Mouse (Mus musculus) induced T-regulatory cell, adult 2 months (primary cell): ENCODE measurements around the gene Amn1.

Experiments used
- DNase-seq: peaks from one replicate; pipeline ENCODE4 v3.0.0-alpha.2; 2012; ENCODE audit warnings: low read depth

Gene Amn1

DNA sequence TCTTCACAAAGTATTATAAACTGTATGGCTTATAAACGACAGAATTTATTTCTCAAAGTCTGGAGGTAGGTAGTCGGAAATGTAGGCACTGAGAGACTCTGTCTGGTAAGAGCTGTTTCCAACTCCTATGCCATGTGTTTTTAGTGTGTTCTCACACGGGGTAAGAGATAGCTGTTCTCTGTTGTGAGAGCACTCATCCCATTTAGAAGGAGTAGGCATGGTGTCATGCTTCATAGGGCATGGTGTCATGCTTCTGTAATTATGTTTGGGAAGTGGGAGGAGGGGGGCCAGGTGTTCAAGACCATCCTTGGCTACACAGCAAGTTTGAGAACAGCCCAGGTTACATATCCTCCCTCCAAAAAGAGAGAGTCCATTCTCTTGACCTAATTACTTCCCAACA is 80.9 kb downstream of the Amn1 start:
- DNase-seq: no peak
